Mouse (Mus musculus) kidney, postnatal 14 days (tissue): ENCODE results near the gene Erbin.

Source experiments
- DNase-seq: peaks from one replicate; pipeline ENCODE4 v3.0.0; 2022; ENCODE audit warnings: mixed read lengths

The Erbin gene

GRCm38 (mm10) chr13:103910598-103910997 is 9.7 kb downstream of the Erbin start:
- no peak for DNase-seq

- no peak for DNase-seq
These were observed 10.4 kb downstream of the Erbin start for GRCm38 (mm10) chr13:103909894-103910293.

DNA sequence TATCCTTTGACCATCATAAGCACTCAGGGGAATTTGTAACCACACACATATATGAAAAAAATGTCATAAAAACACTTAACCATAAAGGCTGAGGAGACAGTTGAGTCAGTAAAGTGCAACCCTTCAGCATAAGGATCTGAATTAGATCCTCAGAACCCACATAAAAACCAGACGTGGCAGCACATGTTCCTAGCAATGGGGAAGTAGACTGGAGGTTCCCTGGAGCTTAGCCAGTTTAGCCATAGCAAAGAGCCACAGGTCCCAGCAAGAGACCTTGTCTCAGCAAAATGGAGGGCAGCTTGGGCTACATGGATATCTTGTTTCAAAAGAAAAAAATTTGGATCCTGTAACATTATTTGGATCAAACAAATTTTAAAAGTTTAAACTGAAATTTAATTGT is 20.3 kb downstream of the Erbin start:
- no peak for DNase-seq

- no peak for DNase-seq
These were observed 22.7 kb downstream of the Erbin start for GRCm38 (mm10) chr13:103897606-103898005.

DNA sequence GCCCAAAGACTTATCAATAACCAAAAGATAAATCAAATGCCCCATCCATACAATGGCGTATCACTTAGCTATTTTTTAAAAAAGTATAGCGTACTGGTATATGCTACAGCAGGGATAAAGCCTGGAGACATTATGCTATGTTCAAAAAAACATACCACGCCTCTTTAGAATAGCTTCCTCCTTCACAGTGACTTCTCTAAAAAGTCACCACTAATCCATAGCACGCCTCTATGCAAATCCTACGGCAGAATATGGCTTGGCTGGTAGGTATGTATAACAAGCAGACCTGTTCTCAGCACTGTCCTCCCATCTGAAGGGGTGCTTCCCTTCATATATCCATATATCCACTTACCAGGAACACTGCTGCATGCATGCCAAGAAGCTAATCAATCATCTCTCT is 27.2 kb downstream of the Erbin start:
- DNase-seq: no peak

DNA sequence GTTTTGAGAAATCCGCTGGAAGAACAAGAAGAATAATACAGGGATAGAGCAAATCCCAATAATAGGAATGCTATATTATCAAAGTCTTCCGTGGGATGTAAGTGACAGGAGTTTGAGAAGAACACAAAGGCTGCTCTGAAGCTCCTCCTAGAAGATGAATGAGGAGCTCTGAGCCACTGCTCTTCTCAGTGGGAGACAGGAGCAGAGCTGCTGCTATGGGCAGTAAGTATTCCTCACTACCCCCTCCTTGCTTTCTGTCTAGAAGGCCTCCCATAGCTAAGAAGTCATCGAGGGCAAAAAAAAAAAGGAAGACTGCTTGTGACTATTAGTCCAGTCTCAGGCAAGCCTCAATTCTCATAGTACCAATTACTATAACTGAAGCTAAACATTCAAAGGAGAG is 30.3 kb downstream of the Erbin start:
- DNase-seq: no peak

- no peak for DNase-seq
These were observed 33.8 kb downstream of the Erbin start for GRCm38 (mm10) chr13:103886503-103886902.

DNA sequence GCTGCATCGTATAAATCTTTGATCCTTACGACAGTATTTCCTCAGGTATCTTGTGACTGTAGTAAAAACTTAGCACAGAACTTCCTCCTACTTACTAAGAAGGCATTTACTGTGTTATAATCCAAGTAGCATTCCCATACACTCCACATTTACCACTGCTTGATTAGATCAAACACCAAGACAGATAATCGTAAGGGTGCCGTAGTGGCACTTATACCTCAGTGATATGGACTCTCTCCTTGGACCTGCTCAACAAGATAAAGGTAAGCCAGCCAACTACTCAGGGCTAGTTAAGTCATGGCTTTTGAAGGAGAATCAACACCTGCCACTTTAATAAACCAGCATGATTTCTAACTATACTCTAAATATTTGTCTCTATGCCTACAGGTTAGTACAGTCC is 39.1 kb downstream of the Erbin start:
- DNase-seq: no peak

- DNase-seq: no peak
These were observed 43.6 kb downstream of the Erbin start for GRCm38 (mm10) chr13:103876743-103877142.

DNA sequence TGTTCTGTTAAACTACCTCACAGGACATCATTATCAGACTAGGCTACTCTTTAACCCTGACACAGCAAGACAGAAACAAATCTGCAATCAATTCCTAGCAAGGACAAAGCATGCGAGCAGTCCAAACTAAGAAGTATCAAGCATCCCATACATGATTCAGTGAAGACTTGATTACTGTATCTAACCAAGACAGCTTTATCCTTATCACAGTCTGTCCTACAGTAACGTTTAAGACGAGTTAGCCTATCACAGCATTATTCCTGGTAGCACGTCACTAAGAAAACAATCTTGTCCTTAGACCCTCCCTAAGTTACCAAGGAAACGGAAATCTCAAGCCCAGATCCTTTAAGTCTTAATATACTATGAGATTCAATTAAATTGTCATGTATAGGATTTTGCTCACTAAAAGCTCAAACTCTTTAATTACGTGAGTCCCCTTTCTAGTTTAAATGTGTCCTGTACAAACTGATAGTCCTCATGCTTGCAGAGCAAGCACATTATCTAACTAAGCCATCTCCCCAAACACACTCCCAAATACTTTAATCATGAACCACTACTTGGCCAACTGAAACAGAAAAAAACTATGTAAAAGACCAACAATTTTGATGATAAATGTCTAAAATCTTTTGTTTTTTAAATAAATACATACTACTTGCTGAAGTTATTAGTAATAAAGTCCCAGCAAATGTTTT is 44.3 kb downstream of the Erbin start:
- no peak for DNase-seq

DNA sequence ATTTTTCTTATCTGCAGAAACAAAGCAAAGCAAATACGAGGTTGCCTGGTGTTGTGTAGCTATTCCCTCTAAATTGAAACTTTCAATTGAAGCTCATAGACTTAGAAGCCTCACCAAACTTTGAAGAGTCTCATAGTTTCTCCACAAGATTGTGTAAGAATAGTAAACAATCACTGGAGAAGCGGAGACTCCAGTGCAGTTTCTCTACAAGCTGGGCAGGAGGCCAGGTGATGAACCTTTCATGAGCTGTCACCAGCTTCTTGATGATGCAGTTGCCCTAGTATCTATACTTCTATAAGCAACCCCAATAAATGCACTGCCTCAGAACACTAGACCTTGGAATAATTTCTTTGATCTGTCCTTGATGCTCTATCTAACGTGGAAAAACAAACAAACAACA is 49.5 kb downstream of the Erbin start:
- no peak for DNase-seq

DNA sequence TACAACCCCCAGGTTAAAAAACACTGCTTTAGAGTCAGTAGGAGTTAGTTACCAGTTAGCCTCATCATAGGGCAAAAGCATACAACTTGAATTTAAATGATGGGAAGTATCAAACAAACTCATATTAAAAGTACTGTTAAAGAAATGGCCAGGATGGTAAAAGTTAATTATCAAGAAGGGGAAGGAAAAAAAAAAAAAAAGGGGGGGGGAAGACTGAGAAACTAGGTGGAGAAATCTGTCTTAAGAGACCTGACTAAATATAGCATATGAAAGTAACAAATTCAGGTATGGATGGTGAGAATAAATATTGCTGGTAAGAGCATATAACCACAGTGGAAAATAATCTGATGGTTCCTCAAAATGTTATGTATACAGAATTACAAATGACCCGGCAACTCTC is 50.2 kb downstream of the Erbin start:
- no peak for DNase-seq

- no peak for DNase-seq
These were observed 51.4 kb downstream of the Erbin start for GRCm38 (mm10) chr13:103868875-103869274.

DNA sequence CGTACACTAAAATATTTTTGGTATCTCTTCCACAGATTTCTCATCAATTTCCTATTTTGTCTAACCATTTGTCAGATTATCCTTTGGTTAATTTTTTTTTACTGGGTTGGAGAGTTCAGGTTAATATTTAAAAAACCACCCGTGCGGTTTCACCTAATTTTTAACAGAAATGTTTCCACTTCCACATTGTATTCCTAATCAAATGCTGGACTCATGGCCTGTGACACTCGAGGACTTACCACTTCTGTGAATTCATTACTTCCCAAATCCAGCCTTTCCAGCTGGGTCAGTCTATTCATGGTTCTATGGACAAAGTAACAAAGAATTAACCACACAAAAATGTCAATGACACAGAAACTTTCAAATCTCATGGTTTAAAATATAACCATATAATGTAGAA is 58.3 kb downstream of the Erbin start:
- peak; percentile 42 for DNase-seq

GRCm38 (mm10) chr13:103859041-103859440 is 61.3 kb downstream of the Erbin start:
- DNase-seq: no peak

- DNase-seq: no peak
These were observed 72.7 kb downstream of the Erbin start for GRCm38 (mm10) chr13:103847614-103848013.

GRCm38 (mm10) chr13:103841287-103842201 is 78.8 kb downstream of the Erbin start:
- no peak for DNase-seq

GRCm38 (mm10) chr13:103838619-103839018 is 81.7 kb downstream of the Erbin start:
- no peak for DNase-seq

DNA sequence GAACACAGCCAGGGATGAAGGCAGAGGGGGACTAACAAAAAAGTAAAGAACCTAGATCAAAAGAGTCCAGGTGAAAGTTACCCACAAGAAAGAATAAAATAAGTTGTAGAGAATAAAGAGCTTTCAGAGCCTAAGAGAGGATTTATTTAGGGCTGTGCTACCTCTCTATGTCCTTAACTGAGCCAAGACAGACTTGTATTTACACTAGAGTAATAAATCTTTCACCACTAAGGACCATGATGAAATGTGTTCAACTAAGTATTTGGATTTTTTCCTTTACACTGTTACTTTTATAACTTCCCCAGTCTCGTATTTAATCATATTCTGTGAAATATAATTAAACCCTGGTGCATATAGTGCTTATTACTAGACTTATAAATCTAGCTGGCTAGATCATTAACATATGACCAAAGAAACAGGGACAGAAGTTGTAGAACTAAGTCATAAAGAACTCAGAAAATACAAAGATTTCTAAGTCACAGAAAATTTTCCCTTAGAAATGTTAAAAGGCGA is 90.6 kb downstream of the Erbin start:
- no peak for DNase-seq

GRCm38 (mm10) chr13:103822270-103822669 is 98.0 kb downstream of the Erbin start:
- DNase-seq: no peak

- DNase-seq: no peak
These were observed 100.9 kb downstream of the Erbin start for GRCm38 (mm10) chr13:103819377-103819776.

- no peak for DNase-seq
These were observed 102.4 kb downstream of the Erbin start for GRCm38 (mm10) chr13:103817935-103818334.

- no peak for DNase-seq
These were observed 112.8 kb downstream of the Erbin start for GRCm38 (mm10) chr13:103807464-103807863.
